ENCODE assay signal across 17 mouse cellular contexts in genomic region chr7:65792187-65792823, GRCm38 (mm10).
"Had no signal": no experiment of that assay in that cellular context is flagged by ENCODE, and none has a peak within 500 bp of the region (broad histone marks: within the 10 kb centered on the region; RNA-seq: fewer than 3 reads in every experiment).

No protein-coding gene starts in this region.

- H3K9me3 ChIP-seq: midbrain, embryonic 10.5 days; midbrain, embryonic 12.5 days; neural tube, embryonic 13.5 days; neural tube, embryonic 15.5 days had no signal

- H3K27me3 ChIP-seq: midbrain, embryonic 12.5 days; neural tube, embryonic 13.5 days; neural tube, embryonic 15.5 days had no signal

- H3K4me2 ChIP-seq: lung, embryonic 14.5 days; midbrain, embryonic 12.5 days; neural tube, embryonic 13.5 days; neural tube, embryonic 15.5 days had no signal

- H3K9ac ChIP-seq: liver, embryonic 14.5 days; lung, embryonic 14.5 days; midbrain, embryonic 12.5 days; neural tube, embryonic 13.5 days; neural tube, embryonic 15.5 days had no signal

- H3K27ac ChIP-seq: liver, embryonic 14.5 days; midbrain, embryonic 10.5 days; midbrain, embryonic 12.5 days; neural tube, embryonic 13.5 days; neural tube, embryonic 15.5 days had no signal

- H3K4me1 ChIP-seq: midbrain, embryonic 12.5 days; neural tube, embryonic 13.5 days; neural tube, embryonic 15.5 days had no signal

- H3K4me3 ChIP-seq: midbrain, embryonic 10.5 days; midbrain, embryonic 12.5 days; myocyte; neural tube, embryonic 13.5 days; neural tube, embryonic 15.5 days had no signal

- H3K36me3 ChIP-seq: midbrain, embryonic 10.5 days; midbrain, embryonic 12.5 days; neural tube, embryonic 13.5 days; neural tube, embryonic 15.5 days had no signal

- ATAC-seq: midbrain, embryonic 16.5 days had no signal

- DNase-seq: lung, adult 18-20 months; lung, embryonic 14.5 days; lung, postnatal 10 days; lung, postnatal 4 days; midbrain, embryonic 14.5 days; right cerebral cortex, postnatal 25 days; right cerebral cortex, postnatal 4 days; thymus, adult 2 months; thymus, postnatal 25 days; thymus, postnatal 4 days had no signal
